Mouse (Mus musculus) heart, embryonic 12.5 days (tissue): Measurements from ENCODE around the gene Fry. TPM values are rescaled to one million over a fixed set of nuclear protein-coding genes. Genes with fewer than 3 reads are reported as not detected.

Source experiments
- ATAC-seq: fragments of 200-750 bp; cut with Nextera tagmentation; 2 replicates; pipeline ENCODE4 v1.8.0; 2017; ENCODE audit warnings: moderate TSS enrichment, moderate library complexity; ENCODE audit not compliant: insufficient number of reproducible peaks, low FRiP score
- H3K27ac ChIP-seq: fragments of 300-500 bp; sonication (generic); 2 replicates; pipeline ENCODE4 v1.5.1; 2016; ENCODE audit warnings: mild to moderate bottlenecking, moderate library complexity; ENCODE audit not compliant: poor library complexity, severe bottlenecking
- H3K27me3 ChIP-seq: fragments of 300-500 bp; sonication (generic); replicated peaks from 2 replicates; pipeline ENCODE4 v1.6.1; 2016; ENCODE audit warnings: mild to moderate bottlenecking, moderate library complexity
- H3K36me3 ChIP-seq: fragments of 300-500 bp; sonication (generic); 2 replicates; pipeline ENCODE4 v1.6.1; 2016; ENCODE audit warnings: mild to moderate bottlenecking, moderate library complexity
- H3K4me1 ChIP-seq: fragments of 300-500 bp; sonication (generic); replicated peaks from 2 replicates; pipeline ENCODE4 v1.6.1; 2016; ENCODE audit warnings: mild to moderate bottlenecking
- H3K4me2 ChIP-seq: fragments of 300-500 bp; sonication (generic); 2 replicates; pipeline ENCODE4 v1.6.1; 2016; ENCODE audit warnings: mild to moderate bottlenecking, moderate library complexity
- H3K4me3 ChIP-seq: fragments of 300-500 bp; sonication (generic); 2 replicates; pipeline ENCODE4 v1.5.1; 2016; ENCODE audit warnings: mild to moderate bottlenecking
- H3K9ac ChIP-seq: fragments of 300-500 bp; sonication (generic); 2 replicates; pipeline ENCODE4 v1.6.1; 2016; ENCODE audit warnings: mild to moderate bottlenecking, moderate library complexity
- H3K9me3 ChIP-seq: fragments of 300-500 bp; sonication (generic); replicated peaks from 2 replicates; pipeline ENCODE4 v1.6.1; 2016; ENCODE audit warnings: mild to moderate bottlenecking, moderate library complexity
- WGBS: fragments of 180-500 bp; shearing (Covaris S2); methylation state at CpG from one replicate; pipeline ENCODE4 v1.1.7; 2016; 5-methylcytosine and 5-hydroxymethylcytosine counted together
- polyA plus RNA-seq: library from polyadenylated mRNA; unstranded; fragments of >200 nt; fragmentation: Nextera tagmentation; extraction: Ambion mirVana; gene quantifications from 2 replicates; pipeline ENCODE4 v1.2.1, GENCODE M21; 2016

The Fry gene
- polyA plus RNA-seq, 1 experiment from 2014 or later = 30.6 TPM

DNA sequence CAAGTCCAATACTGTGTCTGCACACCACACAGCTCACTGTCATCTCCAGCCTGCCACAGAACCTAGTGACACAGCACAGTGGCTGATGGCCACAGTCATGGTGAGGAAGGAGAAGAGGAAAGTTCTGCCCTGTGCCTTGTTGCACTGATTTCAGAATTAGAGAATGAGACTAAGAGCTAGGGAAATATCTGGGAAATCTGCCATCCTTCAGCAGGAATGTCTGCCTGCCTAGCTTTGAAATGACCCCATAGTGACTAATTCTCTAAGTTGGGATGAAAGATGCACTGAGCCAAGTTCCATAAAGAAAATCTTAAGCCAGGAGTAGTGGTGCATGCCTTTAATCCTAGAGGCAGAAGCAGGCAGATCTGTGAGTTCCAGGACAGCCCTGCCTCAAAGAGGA lies 334.2 kb downstream of the Fry start:
- Histone ChIP-seq H3K9ac (no peak overlapping the region), H3K27ac (no peak overlapping the region), H3K4me3 (no peak overlapping the region), H3K27me3 (no peaks in the 10 kb centered on the region), H3K4me2 (no peak overlapping the region), H3K4me1 (no peaks in the 10 kb centered on the region), H3K9me3 (peaks cover 13% of the 10 kb centered on the region), H3K36me3 (peaks cover 93% of the 10 kb centered on the region)
- ATAC-seq = no peak

DNA sequence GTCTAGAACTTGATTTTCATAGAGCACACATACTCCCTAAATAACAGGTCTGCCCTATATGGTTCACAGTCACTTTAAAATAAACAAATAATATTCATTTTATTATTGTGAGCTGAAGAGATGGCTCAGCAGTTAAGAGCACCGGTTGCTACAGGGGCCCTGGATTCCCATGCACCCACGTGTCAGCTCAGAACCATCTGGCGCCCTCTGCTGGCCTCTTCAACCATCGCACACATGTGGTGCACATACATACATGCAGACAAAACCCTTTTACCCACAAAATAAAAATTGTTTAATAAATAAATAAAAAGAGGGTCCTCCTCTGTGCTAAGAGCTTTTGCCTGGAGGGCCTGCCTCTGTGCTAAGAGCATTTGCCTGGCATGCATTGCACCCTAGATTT lies 335.0 kb downstream of the Fry start:
- H3K9me3 ChIP-seq = peaks cover 13% of the 10 kb centered on the region
- H3K4me2 ChIP-seq = no peak overlapping the region
- no peak overlapping the region for H3K9ac ChIP-seq
- no peak overlapping the region for H3K27ac ChIP-seq
- H3K27me3 ChIP-seq = no peaks in the 10 kb centered on the region
- no peak for ATAC-seq
- no peaks in the 10 kb centered on the region for H3K4me1 ChIP-seq
- H3K4me3 ChIP-seq = no peak overlapping the region
- 77% methylated on average over 4 of the region's 4 CpGs for WGBS
- H3K36me3 ChIP-seq = peaks cover 93% of the 10 kb centered on the region

DNA sequence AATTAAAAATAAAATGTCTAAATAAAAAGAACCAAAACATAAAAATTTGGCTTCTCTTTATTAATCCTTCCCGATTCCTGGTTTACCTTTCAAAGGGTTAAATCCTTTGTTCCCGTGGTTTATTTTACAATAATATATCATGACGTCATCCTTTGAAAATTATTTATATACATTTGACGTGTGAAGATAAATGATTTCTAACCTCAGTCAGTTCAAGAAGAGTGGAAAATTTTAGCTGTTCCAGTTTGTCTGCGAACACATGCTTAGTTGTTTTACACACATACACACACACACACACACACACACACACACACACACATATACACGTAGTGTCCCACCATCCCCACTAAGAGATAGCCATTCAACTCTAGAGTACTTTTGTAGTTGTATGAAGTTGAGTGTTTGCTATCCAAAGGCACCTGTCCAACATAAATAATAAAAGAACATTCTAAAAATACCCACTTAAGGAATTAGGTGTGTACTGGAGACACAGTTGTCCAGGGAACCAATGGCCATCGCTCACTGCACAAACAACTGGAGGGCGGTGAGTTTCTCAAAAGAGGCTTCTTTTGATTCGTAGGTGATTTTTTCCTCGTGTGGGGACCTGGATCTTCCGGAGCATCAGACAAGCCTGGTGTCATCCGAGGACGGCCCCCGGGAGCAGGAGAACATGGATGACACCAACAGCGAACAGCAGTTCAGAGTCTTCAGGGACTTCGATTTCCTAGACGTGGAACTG lies 338.9 kb downstream of the Fry start:
- Histone ChIP-seq H3K9ac (no peak overlapping the region), H3K27me3 (no peaks in the 10 kb centered on the region), H3K27ac (0 out of 2 replicates have a peak overlapping the region, but pooled peaks have one; percentile 25), H3K36me3 (peaks cover 84% of the 10 kb centered on the region), H3K4me3 (no peak overlapping the region), H3K4me2 (no peak overlapping the region), H3K4me1 (no peaks in the 10 kb centered on the region), H3K9me3 (peaks cover 12% of the 10 kb centered on the region)
- 79% methylated on average over 17 of the region's 17 CpGs for WGBS
- ATAC-seq = no peak

DNA sequence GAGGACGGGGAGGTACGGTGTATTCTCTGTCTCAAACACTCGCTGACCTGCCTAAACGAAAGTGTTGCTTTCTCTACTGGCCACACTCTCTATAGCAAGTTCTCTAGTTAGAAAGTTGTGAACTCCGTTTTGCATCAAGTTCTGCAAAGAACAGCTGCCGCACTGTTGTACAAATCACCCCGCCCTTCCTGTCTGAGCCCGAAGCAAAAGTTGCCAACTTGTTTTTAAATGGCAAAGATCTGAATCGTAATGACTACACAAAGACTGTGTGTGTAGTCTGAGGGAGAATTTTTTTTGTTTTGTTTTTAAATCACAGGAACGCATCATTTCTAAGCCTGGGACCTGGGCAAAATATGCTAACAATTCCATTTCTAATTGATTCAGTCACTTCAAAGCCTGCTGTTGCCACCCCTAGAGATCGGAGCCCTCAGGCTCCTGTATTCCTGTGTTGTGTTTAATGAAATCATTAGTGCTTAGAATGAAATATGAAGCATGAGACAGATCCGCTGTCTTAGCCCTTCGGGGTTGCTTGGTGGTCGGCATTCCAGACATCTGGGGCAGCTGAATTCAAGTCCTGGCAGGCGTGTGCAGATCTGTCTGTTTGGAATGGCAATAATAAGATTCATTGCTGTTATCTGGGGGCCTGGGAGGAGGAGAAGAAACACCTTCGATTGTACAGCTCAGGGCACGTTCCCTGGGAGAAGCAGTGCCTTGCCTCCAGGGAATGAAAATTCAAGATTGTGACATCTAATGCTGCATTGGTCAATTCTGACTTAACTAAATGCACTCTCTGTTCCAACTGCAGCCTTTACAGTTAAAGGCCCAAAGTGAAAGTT lies 339.7 kb downstream of the Fry start:
- WGBS = 69% methylated on average over 17 of the region's 17 CpGs
- Histone ChIP-seq H3K9ac (no peak overlapping the region), H3K27me3 (no peaks in the 10 kb centered on the region), H3K27ac (0 out of 2 replicates have a peak overlapping the region, but pooled peaks have one; percentile 25), H3K4me1 (no peaks in the 10 kb centered on the region), H3K36me3 (peaks cover 80% of the 10 kb centered on the region), H3K9me3 (peaks cover 7% of the 10 kb centered on the region; the same call in 1 of the 2 replicates), H3K4me2 (no peak overlapping the region), H3K4me3 (no peak overlapping the region)
- no peak for ATAC-seq

DNA sequence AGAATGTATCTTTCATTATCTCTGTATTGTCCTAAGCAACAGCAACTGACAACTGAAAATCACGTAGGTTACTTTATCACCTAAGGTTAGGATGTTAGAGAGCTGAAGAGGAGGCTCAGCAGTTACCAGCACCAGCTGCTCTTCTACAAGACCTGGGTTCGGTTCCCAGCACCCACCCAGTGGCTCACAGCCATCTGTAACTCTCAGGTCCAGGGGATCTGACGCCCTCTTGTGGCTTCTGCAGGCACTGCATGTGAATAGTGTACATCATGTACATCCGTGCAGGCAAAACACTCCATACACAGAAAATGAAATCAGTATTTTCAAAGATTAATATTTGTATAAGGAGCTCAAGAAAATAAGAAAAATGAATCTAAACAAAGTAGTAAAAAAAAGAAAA lies 341.4 kb downstream of the Fry start:
- Histone ChIP-seq H3K4me1 (no peaks in the 10 kb centered on the region), H3K27me3 (no peaks in the 10 kb centered on the region), H3K36me3 (peaks cover 72% of the 10 kb centered on the region), H3K4me2 (no peak overlapping the region), H3K9ac (no peak overlapping the region), H3K27ac (no peak overlapping the region), H3K4me3 (no peak overlapping the region), H3K9me3 (peaks cover 3% of the 10 kb centered on the region; the same call in 1 of the 2 replicates)
- ATAC-seq = no peak
- WGBS = 75% methylated on average over 4 of the region's 4 CpGs

DNA sequence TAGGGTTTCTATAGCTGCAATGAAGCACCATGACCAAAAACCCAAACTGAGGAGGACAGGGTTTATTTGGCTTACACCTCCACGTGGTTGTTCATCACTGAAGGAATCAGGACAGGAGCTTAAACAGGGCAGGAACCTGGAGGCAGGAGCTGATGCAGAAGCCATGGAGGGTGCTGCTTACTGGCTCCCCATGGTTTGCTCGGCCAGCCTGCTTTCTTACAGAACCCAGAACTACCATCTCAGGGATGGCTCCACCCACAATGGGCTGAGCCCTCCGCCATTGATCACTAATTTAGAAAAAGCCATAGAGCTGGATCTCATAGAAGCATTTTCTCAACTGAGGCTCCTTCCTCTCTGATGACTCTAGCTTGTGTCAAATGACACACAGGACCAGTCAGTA lies 346.3 kb downstream of the Fry start:
- Histone ChIP-seq H3K9ac (no peak overlapping the region), H3K4me3 (no peak overlapping the region), H3K4me2 (no peak overlapping the region), H3K9me3 (peaks cover 2% of the 10 kb centered on the region; the same call in 1 of the 2 replicates), H3K27ac (0 out of 2 replicates have a peak overlapping the region, but pooled peaks have one; percentile 51), H3K4me1 (peaks cover 17% of the 10 kb centered on the region), H3K27me3 (no peaks in the 10 kb centered on the region), H3K36me3 (peaks cover 36% of the 10 kb centered on the region)
- no peak for ATAC-seq
- 59% methylated on average over 3 of the region's 3 CpGs for WGBS

DNA sequence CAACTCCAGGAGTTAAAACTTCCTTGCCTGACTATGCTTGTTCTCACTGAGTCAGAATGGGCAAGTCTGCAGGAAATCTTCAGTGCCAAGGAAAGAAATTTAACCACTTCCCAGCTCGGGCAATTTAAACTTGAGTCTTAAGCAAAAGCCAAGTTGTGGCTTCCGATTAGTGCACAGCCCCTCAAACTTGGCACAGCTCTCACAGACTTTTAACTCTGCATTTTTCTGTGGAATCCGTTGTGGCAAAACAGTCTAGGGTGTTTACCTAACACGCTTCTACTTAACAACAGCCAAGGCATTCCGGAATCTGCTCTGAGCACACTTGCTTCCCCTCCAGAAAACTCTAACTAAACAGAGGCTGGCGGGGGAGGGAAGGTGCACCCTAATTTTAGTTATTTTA lies 346.8 kb downstream of the Fry start:
- 0 out of 2 replicates have a peak overlapping the region, but pooled peaks have one; percentile 51 for H3K27ac ChIP-seq
- 67% methylated on average over 6 of the region's 6 CpGs for whole genome bisulfite sequencing

DNA sequence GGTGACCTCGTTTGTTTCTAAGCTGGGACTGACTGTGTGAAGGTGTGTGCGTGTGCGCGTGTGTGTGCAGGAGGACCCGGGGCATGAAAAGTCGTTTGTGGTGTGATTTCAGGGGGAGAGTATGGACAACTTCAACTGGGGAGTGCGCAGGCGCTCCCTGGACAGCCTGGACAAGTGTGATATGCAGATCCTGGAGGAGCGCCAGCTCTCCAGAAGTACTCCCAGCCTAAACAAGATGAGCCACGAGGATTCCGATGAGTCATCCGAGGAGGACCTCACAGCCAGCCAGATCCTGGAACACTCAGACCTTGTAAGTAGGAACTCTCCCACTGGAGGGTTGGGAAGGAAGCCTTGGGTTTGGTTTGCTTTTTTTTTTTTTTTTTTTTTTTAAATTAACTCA lies 347.7 kb downstream of the Fry start:
- 34% methylated on average over 12 of the region's 12 CpGs for WGBS
- no peak overlapping the region for H3K9ac ChIP-seq
- H3K4me3 ChIP-seq = no peak overlapping the region
- no peaks in the 10 kb centered on the region for H3K27me3 ChIP-seq
- H3K36me3 ChIP-seq = peaks cover 35% of the 10 kb centered on the region
- no peak overlapping the region for H3K4me2 ChIP-seq
- peaks cover 19% of the 10 kb centered on the region for H3K4me1 ChIP-seq
- no peaks in the 10 kb centered on the region for H3K9me3 ChIP-seq
- H3K27ac ChIP-seq = peak overlapping the region; percentile 71
- ATAC-seq = peak; percentile 91

More for the DNA sequence above, 346.8 kb downstream of the Fry start:
- H3K27me3 ChIP-seq = no peaks in the 10 kb centered on the region
- H3K4me1 ChIP-seq = peaks cover 19% of the 10 kb centered on the region
- H3K9ac ChIP-seq = no peak overlapping the region
- no peak for ATAC-seq
- no peaks in the 10 kb centered on the region for H3K9me3 ChIP-seq
- no peak overlapping the region for H3K4me2 ChIP-seq
- H3K4me3 ChIP-seq = no peak overlapping the region
- peaks cover 36% of the 10 kb centered on the region for H3K36me3 ChIP-seq

DNA sequence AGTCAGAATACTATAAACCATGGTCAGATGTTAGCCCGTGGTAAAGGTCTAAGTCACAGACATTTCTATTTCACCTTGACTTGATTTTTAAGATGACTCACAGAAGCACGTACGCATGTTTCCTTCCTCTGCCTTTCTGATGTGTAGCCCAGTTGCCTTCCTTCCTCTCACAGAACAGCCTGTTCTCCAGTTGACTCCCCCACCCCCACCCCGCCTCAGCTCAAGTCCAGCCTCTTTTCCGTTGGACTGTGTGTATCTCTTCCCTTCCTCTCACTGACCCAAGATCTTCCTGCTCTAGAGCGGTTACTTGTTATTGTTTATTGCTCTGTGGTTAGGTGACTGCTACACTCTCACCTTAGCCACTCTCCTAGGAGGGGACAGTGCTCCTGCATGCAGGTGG lies 350.0 kb downstream of the Fry start:
- Histone ChIP-seq H3K36me3 (peaks cover 52% of the 10 kb centered on the region), H3K9ac (no peak overlapping the region), H3K4me2 (no peak overlapping the region), H3K4me3 (no peak overlapping the region), H3K27me3 (no peaks in the 10 kb centered on the region), H3K4me1 (peaks cover 19% of the 10 kb centered on the region), H3K27ac (peak overlapping the region; percentile 48), H3K9me3 (peaks cover 3% of the 10 kb centered on the region; the same call in 1 of the 2 replicates)
- peak; percentile 63; the same call in 1 of the 2 replicates for ATAC-seq
- 60% methylated on average over 6 of the region's 6 CpGs for WGBS

DNA sequence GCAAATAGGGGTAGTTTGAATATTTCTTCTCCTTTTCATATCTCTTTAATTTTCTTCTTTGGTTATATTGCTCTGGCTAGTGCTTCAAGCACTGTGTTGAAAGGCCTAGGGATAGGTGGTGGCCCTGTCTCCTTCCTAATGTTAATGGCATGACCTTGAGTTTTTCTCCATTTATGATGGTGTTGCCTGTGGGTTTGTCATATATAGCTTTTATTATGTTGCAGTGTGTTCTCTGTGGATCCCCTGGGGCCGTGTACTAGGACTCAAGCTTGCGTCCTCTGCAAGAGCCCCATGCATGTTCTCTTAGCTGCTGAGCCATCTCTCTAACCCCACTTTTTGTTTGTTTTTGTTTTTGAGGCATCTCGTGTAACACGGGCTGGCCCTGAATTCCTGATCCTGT lies 358.9 kb downstream of the Fry start:
- Histone ChIP-seq H3K36me3 (peaks cover 65% of the 10 kb centered on the region), H3K27ac (peak overlapping the region; percentile 55; the same call in 1 of the 2 replicates), H3K4me2 (no peak overlapping the region), H3K4me3 (no peak overlapping the region), H3K9me3 (peaks cover 7% of the 10 kb centered on the region; the same call in 1 of the 2 replicates), H3K9ac (no peak overlapping the region), H3K4me1 (no peaks in the 10 kb centered on the region), H3K27me3 (no peaks in the 10 kb centered on the region)
- 70% methylated on average over 4 of the region's 4 CpGs for WGBS
- ATAC-seq = no peak

DNA sequence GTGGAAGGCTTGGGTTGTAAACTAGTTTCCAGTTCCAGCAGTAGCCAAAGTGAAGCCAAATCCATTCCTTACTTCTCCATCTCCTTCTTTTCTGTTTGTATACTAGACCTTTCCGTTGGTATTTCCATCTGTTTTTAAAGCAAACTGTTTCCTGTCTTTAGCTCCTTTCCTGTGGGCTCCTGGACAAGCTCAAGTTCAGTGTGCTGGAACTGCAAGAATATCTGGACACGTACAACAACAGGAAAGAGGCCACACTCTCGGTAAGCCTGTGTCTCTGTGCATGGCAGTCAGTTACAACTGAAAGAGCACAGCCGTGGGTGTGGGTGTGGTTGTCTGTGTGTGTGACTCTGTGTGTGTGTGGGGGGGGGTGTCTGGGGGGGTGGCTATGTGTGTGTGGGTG lies 360.2 kb downstream of the Fry start:
- Histone ChIP-seq H3K9me3 (0 out of 2 replicates have a peak, but pooled peaks cover 3% of the 10 kb centered on the region), H3K4me2 (no peak overlapping the region), H3K4me1 (no peaks in the 10 kb centered on the region), H3K4me3 (no peak overlapping the region), H3K36me3 (peaks cover 65% of the 10 kb centered on the region), H3K9ac (no peak overlapping the region), H3K27me3 (no peaks in the 10 kb centered on the region), H3K27ac (peak overlapping the region; percentile 68)
- peak; percentile 80 for ATAC-seq
- WGBS = 50% methylated on average over 4 of the region's 4 CpGs
